In the genomic region with DNA sequence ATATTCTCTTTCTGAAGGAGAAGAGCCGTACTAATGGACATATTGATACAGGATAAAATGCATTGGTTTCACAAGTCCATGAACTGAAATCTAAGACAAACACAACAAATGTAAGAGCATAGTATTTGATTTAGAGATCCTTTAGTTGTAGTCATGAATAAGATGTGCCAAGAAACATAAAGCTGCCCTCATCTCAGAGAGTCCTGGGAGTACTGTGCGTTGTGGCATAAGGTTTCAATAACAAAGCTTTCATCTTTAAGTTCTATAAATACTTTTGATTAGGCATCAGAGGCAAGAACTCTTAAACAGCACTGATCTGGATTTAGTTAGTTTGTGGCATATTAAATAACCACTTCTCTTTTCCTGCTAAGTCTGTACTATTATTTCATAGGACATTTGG, we compare ENCODE assay signal across 28 mouse cellular contexts.
"Had no signal": no experiment of that assay in that cellular context is flagged by ENCODE, and none has a peak within 500 bp of the region (broad histone marks: within the 10 kb centered on the region; RNA-seq: fewer than 3 reads in every experiment).

No protein-coding gene starts in this region.

- H3K36me3 ChIP-seq: embryonic facial prominence, embryonic 12.5 days; embryonic facial prominence, embryonic 13.5 days; embryonic facial prominence, embryonic 15.5 days; forebrain, embryonic 10.5 days; forebrain, embryonic 12.5 days; forebrain, embryonic 15.5 days had no signal

- H3K27ac ChIP-seq: embryonic facial prominence, embryonic 12.5 days; embryonic facial prominence, embryonic 13.5 days; embryonic facial prominence, embryonic 15.5 days; forebrain, embryonic 10.5 days; forebrain, embryonic 12.5 days; forebrain, embryonic 13.5 days; forebrain, embryonic 15.5 days; gastrocnemius, adult 2 months; heart, adult 2 months had no signal

- H3K4me2 ChIP-seq: embryonic facial prominence, embryonic 12.5 days; embryonic facial prominence, embryonic 13.5 days; embryonic facial prominence, embryonic 15.5 days; forebrain, embryonic 12.5 days; forebrain, embryonic 13.5 days; forebrain, embryonic 15.5 days had no signal

- H3K9me3 ChIP-seq: embryonic facial prominence, embryonic 12.5 days; embryonic facial prominence, embryonic 13.5 days; embryonic facial prominence, embryonic 15.5 days; forebrain, embryonic 10.5 days; forebrain, embryonic 12.5 days; forebrain, embryonic 13.5 days; forebrain, embryonic 15.5 days had no signal

- ATAC-seq: forebrain, embryonic 13.5 days; forebrain, embryonic 14.5 days; forebrain, embryonic 15.5 days; forebrain, embryonic 16.5 days; forebrain, postnatal 0 days had no signal

- H3K4me3 ChIP-seq: embryonic facial prominence, embryonic 12.5 days; embryonic facial prominence, embryonic 13.5 days; embryonic facial prominence, embryonic 15.5 days; erythroblast, embryonic 14.5 days; forebrain, embryonic 10.5 days; forebrain, embryonic 12.5 days; forebrain, embryonic 13.5 days; forebrain, embryonic 15.5 days; gastrocnemius, adult 2 months; heart, adult 2 months had no signal

- H3K27me3 ChIP-seq: embryonic facial prominence, embryonic 12.5 days; embryonic facial prominence, embryonic 13.5 days; embryonic facial prominence, embryonic 15.5 days; forebrain, embryonic 12.5 days; forebrain, embryonic 13.5 days; forebrain, embryonic 15.5 days had no signal

- H3K9ac ChIP-seq: embryonic facial prominence, embryonic 12.5 days; embryonic facial prominence, embryonic 13.5 days; embryonic facial prominence, embryonic 15.5 days; forebrain, embryonic 12.5 days; forebrain, embryonic 13.5 days; forebrain, embryonic 15.5 days; forebrain, postnatal 0 days had no signal

- H3K4me1 ChIP-seq: embryonic facial prominence, embryonic 12.5 days; embryonic facial prominence, embryonic 13.5 days; embryonic facial prominence, embryonic 15.5 days; forebrain, embryonic 13.5 days; forebrain, embryonic 15.5 days had no signal

- DNase-seq: cerebellum, adult 2 months; cerebellum, adult 8-10 months; cerebellum, adult 9-10 months; cerebellum, adult 9-11 months; cerebellum, postnatal 10 days; cerebellum, postnatal 14 days; cerebellum, postnatal 25 days; cerebellum, postnatal 36 days; embryo, embryonic 11 days; forebrain, postnatal 0 days; gastrocnemius, adult 2 months; gastrocnemius, postnatal 10 days; gastrocnemius, postnatal 14 days; gastrocnemius, postnatal 25 days; gastrocnemius, postnatal 36 days; heart, adult 11 months; heart, adult 18-20 months; heart, adult 2 months had no signal
